Mouse (Mus musculus) embryonic fibroblast, embryonic 13.5 days (primary cell): ENCODE measurements around the gene Macrod2.

Experiments used
- CTCF ChIP-seq: IDR thresholded peaks from 2 replicates; pipeline ENCODE4 v1.5.1; 2011; ENCODE audit warnings: mild to moderate bottlenecking, control low read depth, low read length, moderate library complexity, borderline replicate concordance; ENCODE audit not compliant: insufficient read depth
- POLR2A ChIP-seq: IDR thresholded peaks from 2 replicates; pipeline ENCODE4 v1.6.1; 2011; ENCODE audit warnings: low read depth, mild to moderate bottlenecking, control low read depth, low read length, moderate library complexity

- TF ChIP-seq CTCF (no peak), POLR2A (no peak)
Measured at GRCm38 (mm10) chr2:142437606-142438461, 2042.7 kb downstream of the Macrod2 start.
